Mouse (Mus musculus) heart, adult 2 months (tissue): Measurements from ENCODE around the gene Apof. TPM values are rescaled to one million over a fixed set of nuclear protein-coding genes. Genes with fewer than 3 reads are reported as not detected.

Experiments used
- DNase-seq, 2 experiments: peaks; one replicate each; pipeline ENCODE4 v3.0.0; 2021
- H3K27ac ChIP-seq: fragments of 200-600 bp; 2 replicates; pipeline ENCODE4 v1.8.1; 2022
- H3K27me3 ChIP-seq: fragments of 200-500 bp; 2 replicates; pipeline ENCODE4 v1.6.1; 2012; ENCODE audit warnings: mild to moderate bottlenecking, low read length, inconsistent platforms, mixed read lengths; ENCODE audit not compliant: control insufficient read depth, insufficient read depth
- H3K36me3 ChIP-seq: fragments of 200-500 bp; 2 replicates; pipeline ENCODE4 v1.6.1; 2012; ENCODE audit warnings: low read length, inconsistent platforms; ENCODE audit not compliant: control insufficient read depth, insufficient read depth
- H3K4me1 ChIP-seq: fragments of 200-500 bp; 2 replicates; pipeline ENCODE4 v1.6.1; 2011; ENCODE audit warnings: low read length; ENCODE audit not compliant: control insufficient read depth, insufficient read depth
- H3K4me3 ChIP-seq: fragments of 200-600 bp; 2 replicates; pipeline ENCODE4 v1.8.1; 2022
- H3K79me2 ChIP-seq: fragments of 200-500 bp; replicated peaks from 2 replicates; pipeline ENCODE4 v1.6.1; 2012; ENCODE audit warnings: mild to moderate bottlenecking, inconsistent platforms, low read length, moderate library complexity, mixed read lengths; ENCODE audit not compliant: control insufficient read depth, insufficient read depth
- H3K9ac ChIP-seq: fragments of 200-500 bp; 2 replicates; pipeline ENCODE4 v1.6.1; 2012; ENCODE audit warnings: low read depth, mild to moderate bottlenecking, control low read depth, inconsistent platforms, low read length, mixed read lengths
- CTCF ChIP-seq: fragments of 200-600 bp; IDR thresholded peaks from 2 replicates; pipeline ENCODE4 v1.8.1; 2022; ENCODE audit warnings: antibody characterized with exemption, mild to moderate bottlenecking, moderate library complexity
- EP300 ChIP-seq: fragments of 200-500 bp; IDR thresholded peaks from 2 replicates; pipeline ENCODE4 v1.6.1; 2011; ENCODE audit warnings: low read depth, low read length, control low read depth; ENCODE audit not compliant: insufficient read depth
- POLR2A ChIP-seq: fragments of 200-500 bp; IDR thresholded peaks from 2 replicates; pipeline ENCODE4 v1.6.1; 2011; ENCODE audit warnings: mild to moderate bottlenecking, low read depth, low read length, control low read depth; ENCODE audit not compliant: insufficient read depth
- WGBS: fragments of 180-500 bp; shearing (Covaris S2); methylation state at CpG from one replicate; pipeline ENCODE4 v1.1.7; 2018; 5-methylcytosine and 5-hydroxymethylcytosine counted together
- intact Hi-C: fragments of 180-260 bp; cut with DNase I; formaldehyde crosslinking; loops from one replicate; pipeline ENCODE4 v1.15.1; 2025
- polyA plus RNA-seq: library from polyadenylated mRNA; depleted of rRNA; stranded (reverse); fragments of >200 nt; gene quantifications from 2 replicates; pipeline ENCODE4 v1.2.3, GENCODE M21; 2012
- total RNA-seq, 2 experiments: library from RNA; stranded (reverse); gene quantifications; 2 replicates each; pipeline ENCODE4 v1.2.3; 2021

Gene Apof
- total and polyA plus RNA-seq, 3 experiments, result not detected

- no peak for TF ChIP-seq POLR2A
- no peak for TF ChIP-seq EP300
- TF ChIP-seq CTCF, result no peak
- Histone ChIP-seq H3K4me1 (peaks cover 1% of the 10 kb centered on the region; the same call in 1 of the 2 replicates), H3K9ac (no peak overlapping the region), H3K36me3 (no peaks in the 10 kb centered on the region), H3K4me3 (no peak overlapping the region), H3K27me3 (no peaks in the 10 kb centered on the region), H3K79me2 (no peaks in the 10 kb centered on the region), H3K27ac (no peak overlapping the region)
- WGBS, result 80% methylated on average over 12 of the region's 12 CpGs
- intact Hi-C loops, result no loop called here
- DNase-seq, result no peak
These were observed 37.9 kb upstream of the Apof start for GRCm38 (mm10) chr10:128230582-128230981.

GRCm38 (mm10) chr10:128231146-128231545, 37.3 kb upstream of the Apof start:
- H3K27ac ChIP-seq, result peak overlapping the region; percentile 85
- peak overlapping the region; percentile 91 for H3K4me3 ChIP-seq
- H3K9ac ChIP-seq, result no peak overlapping the region
- TF ChIP-seq CTCF, result no peak
- no peak for TF ChIP-seq EP300
- no peak for TF ChIP-seq POLR2A
- WGBS, result 17% methylated on average over 5 of the region's 5 CpGs
- no peaks in the 10 kb centered on the region for H3K79me2 ChIP-seq
- no peaks in the 10 kb centered on the region for H3K36me3 ChIP-seq
- intact Hi-C loops, result no loop called here
- DNase-seq, result no peak
- H3K27me3 ChIP-seq, result no peaks in the 10 kb centered on the region
- peaks cover 1% of the 10 kb centered on the region; the same call in 1 of the 2 replicates for H3K4me1 ChIP-seq

- Histone ChIP-seq H3K27ac (peak within 1 kb of the TSS; percentile 85), H3K36me3 (no peaks in the 10 kb centered on the region), H3K27me3 (no peaks in the 10 kb centered on the region), H3K4me3 (peak within 1 kb of the TSS; percentile 91), H3K79me2 (no peaks in the 10 kb centered on the region), H3K4me1 (peaks cover 1% of the 10 kb centered on the region; the same call in 1 of the 2 replicates), H3K9ac (peak within 1 kb of the TSS; percentile 68)
- intact Hi-C loops, result loop anchor here (1.0 kb wide), 1 partner anchor 19 kb away; no protein-coding TSS in a partner anchor
- DNase-seq, result peak; percentile 93 to 96
- WGBS, result under 1% methylated on average over 58 of the region's 58 CpGs
- TF ChIP-seq EP300 (0 out of 2 replicates have a peak, but pooled peaks have one; percentile 37), CTCF (no peak), POLR2A (peak; percentile 86)
These were observed 36.6 kb upstream of the Apof start, which contains the start of gene Timeless for GRCm38 (mm10) chr10:128231697-128232419. TSS of gene Timeless (plus strand) at chr10:128232065.

- peak overlapping the region; percentile 91 for H3K4me3 ChIP-seq
- H3K36me3 ChIP-seq, result no peaks in the 10 kb centered on the region
- intact Hi-C loops, result loop anchor here (1.0 kb wide), 1 partner anchor 19 kb away; no protein-coding TSS in a partner anchor
- TF ChIP-seq EP300, result no peak
- TF ChIP-seq CTCF, result peak; percentile 89
- H3K9ac ChIP-seq, result peak overlapping the region; percentile 68
- peak; percentile 52 to 55 for DNase-seq
- no peaks in the 10 kb centered on the region for H3K79me2 ChIP-seq
- H3K4me1 ChIP-seq, result peaks cover 1% of the 10 kb centered on the region; the same call in 1 of the 2 replicates
- peak overlapping the region; percentile 85 for H3K27ac ChIP-seq
- no peaks in the 10 kb centered on the region for H3K27me3 ChIP-seq
- WGBS, result under 1% methylated on average over 14 of the region's 14 CpGs
These were observed 36.0 kb upstream of the Apof start for GRCm38 (mm10) chr10:128232420-128232985.

GRCm38 (mm10) chr10:128236321-128236720, 32.1 kb upstream of the Apof start:
- TF ChIP-seq CTCF, result no peak
- TF ChIP-seq EP300, result no peak
- no peak for TF ChIP-seq POLR2A
- Histone ChIP-seq H3K27ac (no peak overlapping the region), H3K4me1 (peaks cover 3% of the 10 kb centered on the region), H3K79me2 (no peaks in the 10 kb centered on the region), H3K9ac (no peak overlapping the region), H3K27me3 (no peaks in the 10 kb centered on the region), H3K4me3 (no peak overlapping the region), H3K36me3 (no peaks in the 10 kb centered on the region)
- intact Hi-C loops, result no loop called here
- WGBS, result 72% methylated on average over 4 of the region's 4 CpGs
- no peak for DNase-seq
